Mouse (Mus musculus) kidney, postnatal 10 days (tissue): ENCODE results near the gene Olfr544.

Source experiments
- DNase-seq: peaks from one replicate; pipeline ENCODE4 v3.0.0; 2021; ENCODE audit warnings: mixed read lengths

The Olfr544 gene

GRCm38 (mm10) chr7:102476601-102477000 lies 11.5 kb downstream of the Olfr544 start:
- DNase-seq = no peak

- no peak for DNase-seq
Measured at GRCm38 (mm10) chr7:102472675-102473074, 15.4 kb downstream of the Olfr544 start.

- DNase-seq = no peak
Measured at GRCm38 (mm10) chr7:102467566-102467965, 20.5 kb downstream of the Olfr544 start.

GRCm38 (mm10) chr7:102458618-102459380 lies 29.3 kb downstream of the Olfr544 start:
- no peak for DNase-seq

- DNase-seq = no peak
Measured at GRCm38 (mm10) chr7:102446438-102446837, 41.7 kb downstream of the Olfr544 start.

DNA sequence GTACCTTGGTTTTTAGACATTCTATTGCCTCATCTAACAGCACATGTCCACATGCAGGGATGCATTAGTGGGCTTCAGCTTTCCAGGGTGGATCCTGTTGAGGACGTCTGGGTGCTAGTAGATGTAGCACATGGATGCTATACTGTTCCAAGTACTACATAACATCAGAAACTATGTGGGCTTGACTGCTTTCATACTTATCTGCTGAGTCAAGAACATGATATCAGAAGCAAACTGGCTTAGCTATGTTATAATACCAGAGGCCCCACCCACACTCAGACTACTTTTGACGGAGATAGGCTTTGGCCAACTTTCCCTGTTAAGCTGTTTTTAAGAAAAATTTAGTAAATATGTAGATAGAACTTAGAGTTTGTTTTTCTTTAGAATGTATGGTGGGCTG lies 43.8 kb downstream of the Olfr544 start:
- DNase-seq = no peak

DNA sequence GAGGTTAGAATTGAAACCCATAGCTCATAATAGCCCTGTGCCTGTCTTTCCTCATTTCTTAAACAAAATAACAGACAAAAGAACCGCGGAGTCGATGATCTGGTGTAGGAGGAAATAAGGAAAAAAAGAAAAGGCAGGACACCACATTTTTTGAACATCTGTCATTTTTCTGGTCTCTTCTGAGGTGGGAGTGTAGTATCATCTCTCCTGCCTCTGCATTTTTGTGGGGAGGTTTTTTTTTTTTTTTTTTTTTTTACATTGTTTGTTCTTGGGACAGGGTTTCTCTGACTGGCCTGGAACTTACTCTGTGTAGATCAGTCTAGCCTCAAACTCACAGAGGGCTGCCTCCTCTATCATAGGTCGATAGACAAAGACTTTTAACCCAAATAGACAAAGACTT lies 45.7 kb downstream of the Olfr544 start:
- no peak for DNase-seq

DNA sequence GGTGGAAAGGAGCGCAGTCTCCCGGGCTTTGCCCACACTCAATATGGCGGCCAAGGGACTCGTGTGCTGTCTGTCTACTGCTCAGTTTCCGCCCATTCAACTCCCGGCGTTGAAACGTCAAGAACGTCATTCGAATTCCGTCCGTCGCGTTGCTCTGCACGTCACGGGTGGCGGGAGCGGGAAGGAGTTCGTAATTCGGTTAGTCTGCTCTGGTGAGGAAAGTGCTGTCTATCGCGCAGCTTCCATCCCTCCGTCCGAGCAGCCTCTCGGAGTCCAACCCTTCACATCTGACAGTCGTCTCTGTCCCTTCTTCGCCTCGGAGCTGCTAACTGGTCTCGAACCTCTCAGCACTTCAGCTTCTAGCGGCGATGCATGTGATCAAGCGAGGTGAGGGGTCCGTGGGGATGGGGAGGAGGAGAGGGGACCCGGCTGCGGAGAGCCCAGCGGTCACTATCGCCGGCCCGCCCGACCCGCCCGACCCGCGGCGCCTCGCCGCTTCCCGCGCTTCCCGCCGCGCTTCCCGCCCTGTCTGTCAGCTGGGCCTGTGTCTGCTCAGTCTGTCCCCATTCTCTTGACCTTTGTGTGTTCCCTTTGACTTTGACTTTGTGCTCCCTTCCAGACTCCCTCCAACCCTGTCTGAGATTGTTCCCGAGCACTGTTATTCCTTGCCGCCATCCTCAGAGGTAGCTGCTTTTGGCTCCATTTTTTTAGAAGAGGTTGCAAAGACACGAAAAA lies 46.3 kb downstream of the Olfr544 start, which contains the start of gene Rrm1:
Gene Rrm1 (plus strand): TSS at position 39 of the 735 bp plus-strand sequence.
- peak; percentile 96 for DNase-seq

DNA sequence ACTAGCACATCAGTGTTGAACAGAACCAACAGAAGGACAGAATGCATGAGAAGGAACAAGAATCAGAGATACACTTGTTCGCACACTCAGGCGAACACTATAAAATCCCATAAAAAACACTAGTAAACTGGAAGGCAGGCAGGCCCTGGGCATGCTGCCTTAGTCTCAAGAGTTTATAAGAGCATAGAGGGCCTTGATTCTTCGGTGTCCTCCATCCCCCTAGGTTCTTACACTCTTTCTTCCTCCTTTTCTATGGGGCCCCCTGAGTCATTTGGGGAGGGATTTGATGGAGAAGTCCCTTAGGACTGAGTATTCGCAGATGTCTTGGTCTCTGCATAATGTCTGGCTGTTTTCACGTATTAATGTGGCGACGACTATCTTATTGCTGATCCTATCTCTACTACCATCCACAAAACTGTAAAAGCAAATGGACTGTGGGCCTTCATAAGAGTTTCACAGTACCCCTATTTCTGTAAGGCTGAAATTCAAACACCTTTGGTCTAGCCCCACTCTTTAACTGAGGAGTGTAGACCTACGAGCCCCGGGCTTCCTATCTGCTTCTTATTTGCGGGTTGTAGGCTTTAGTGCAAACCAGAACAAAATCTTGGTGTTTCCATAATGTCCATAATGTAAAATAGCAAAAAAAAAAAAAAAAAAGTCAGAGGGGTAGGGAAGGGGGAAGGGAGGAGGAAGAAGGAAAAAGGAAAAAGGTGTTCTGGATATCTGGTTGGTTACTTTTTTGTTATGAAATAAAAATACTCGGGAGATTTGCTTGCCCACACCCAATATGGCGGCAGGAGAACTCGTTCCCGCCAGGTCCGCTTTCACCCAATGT lies 47.1 kb downstream of the Olfr544 start:
- no peak for DNase-seq

GRCm38 (mm10) chr7:102434344-102434743 lies 53.8 kb downstream of the Olfr544 start:
- no peak for DNase-seq
